Mouse (Mus musculus) kidney, adult 2 months (tissue): Measurements from ENCODE around the gene Msi2.

Experiments used
- CTCF ChIP-seq: fragments of 200-500 bp; conservative IDR thresholded peaks from 2 replicates; pipeline ENCODE4 v1.5.1; 2011; ENCODE audit warnings: low read depth, mild to moderate bottlenecking, control low read depth, low read length, moderate library complexity, mixed read lengths; ENCODE audit not compliant: insufficient read depth, insufficient read length
- POLR2A ChIP-seq: fragments of 200-500 bp; IDR thresholded peaks from one replicate; pipeline ENCODE4 v1.6.1; 2011; ENCODE audit warnings: low read depth, low read length, control low read depth

DNA sequence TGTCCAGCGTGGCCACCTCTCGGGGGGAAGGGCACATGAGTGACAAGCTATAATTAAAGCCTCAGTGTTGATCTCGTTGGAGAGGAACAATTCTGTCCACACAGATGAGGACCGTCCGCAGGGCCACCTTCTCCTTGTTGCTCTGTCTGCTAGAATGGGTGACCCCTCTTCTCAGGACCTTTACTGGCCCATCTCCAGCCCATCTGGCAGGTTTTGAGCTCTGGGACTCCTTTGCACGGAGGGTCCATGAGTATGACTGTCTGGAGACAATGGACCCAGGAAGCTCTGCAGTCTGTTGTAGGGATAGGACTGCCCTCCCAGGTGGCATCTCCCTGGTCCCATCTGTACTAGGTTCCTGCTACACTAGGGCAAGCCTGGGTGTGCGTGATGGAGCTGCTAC is 406.7 kb downstream of the Msi2 start:
- no peak for TF ChIP-seq CTCF
- no peak for TF ChIP-seq POLR2A
